Mouse (Mus musculus) forebrain, embryonic 16.5 days (tissue): ENCODE data around the gene Slc12a7. TPM values are rescaled to one million over a fixed set of nuclear protein-coding genes. Genes with fewer than 3 reads are reported as not detected.

Experiments
- ATAC-seq: fragments of 200-750 bp; cut with Nextera tagmentation; 2 replicates; pipeline ENCODE4 v1.8.0; 2017; ENCODE audit warnings: mild to moderate bottlenecking, moderate library complexity
- H3K27ac ChIP-seq: fragments of 300-500 bp; sonication (generic); 2 replicates; pipeline ENCODE4 v1.5.1; 2014; ENCODE audit warnings: low read length, control low read depth
- H3K27me3 ChIP-seq: fragments of 300-500 bp; sonication (generic); replicated peaks from 2 replicates; pipeline ENCODE4 v1.6.1; 2014; ENCODE audit warnings: low read length; ENCODE audit not compliant: control insufficient read depth, insufficient read depth
- H3K36me3 ChIP-seq: fragments of 300-500 bp; sonication (generic); 2 replicates; pipeline ENCODE4 v1.6.1; 2014; ENCODE audit not compliant: control insufficient read depth, insufficient read depth
- H3K4me1 ChIP-seq: fragments of 300-500 bp; sonication (generic); replicated peaks from 2 replicates; pipeline ENCODE4 v1.6.1; 2014; ENCODE audit warnings: low read length; ENCODE audit not compliant: control insufficient read depth, insufficient read depth
- H3K4me2 ChIP-seq: fragments of 300-500 bp; sonication (generic); 2 replicates; pipeline ENCODE4 v1.6.1; 2014; ENCODE audit warnings: mild to moderate bottlenecking, low read length, control low read depth
- H3K4me3 ChIP-seq: fragments of 300-500 bp; sonication (generic); replicated peaks from 2 replicates; pipeline ENCODE4 v1.5.1; 2014; ENCODE audit warnings: mild to moderate bottlenecking, low read length, control low read depth
- H3K9ac ChIP-seq: fragments of 300-500 bp; sonication (generic); replicated peaks from 2 replicates; pipeline ENCODE4 v1.6.1; 2014; ENCODE audit warnings: low read depth, low read length, control low read depth
- H3K9me3 ChIP-seq: fragments of 300-500 bp; sonication (generic); 2 replicates; pipeline ENCODE4 v1.6.1; 2016; ENCODE audit warnings: low read length; ENCODE audit not compliant: control insufficient read depth
- WGBS: fragments of 180-500 bp; shearing (Covaris S2); extraction: QIAGEN DNeasy Blood & Tissue Kit; methylation state at CpG from one replicate; pipeline ENCODE4 v1.1.7; 2014; 5-methylcytosine and 5-hydroxymethylcytosine counted together
- polyA plus RNA-seq: library from polyadenylated mRNA; unstranded; fragments of >200 nt; fragmentation: Nextera tagmentation; extraction: Ambion mirVana; gene quantifications from 2 replicates; pipeline ENCODE4 v1.2.1, GENCODE M21; 2015

The Slc12a7 gene
- polyA plus RNA-seq, 1 experiment from 2014 or later = 13.5 TPM

DNA sequence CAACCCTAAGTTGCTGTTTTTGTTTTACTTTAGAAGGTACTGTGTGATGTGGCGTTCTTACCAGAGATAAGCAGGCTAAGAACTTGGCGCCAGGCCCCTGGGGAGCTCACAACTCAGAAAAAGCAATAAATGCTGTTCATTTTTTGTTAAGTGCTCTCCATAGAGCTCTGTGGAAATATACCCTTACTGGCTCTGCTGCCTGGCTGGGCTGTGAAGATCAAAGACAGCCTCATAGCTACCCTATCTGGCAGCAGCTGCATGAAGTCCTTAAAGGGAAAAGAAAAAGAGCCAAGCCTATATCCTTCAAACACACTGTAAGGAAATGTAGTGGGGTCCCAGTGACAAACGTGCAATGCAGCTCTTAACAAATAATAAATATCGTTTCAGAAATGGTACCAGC, 102.9 kb downstream of the Slc12a7 start:
- 67% methylated on average over 4 of the region's 4 CpGs for WGBS
- no peak for ATAC-seq
- H3K36me3 ChIP-seq = no peaks in the 10 kb centered on the region

GRCm38 (mm10) chr13:73836491-73836890, 103.6 kb downstream of the Slc12a7 start:
- H3K27me3 ChIP-seq = no peaks in the 10 kb centered on the region
- no peak for ATAC-seq
- peaks cover 2% of the 10 kb centered on the region; the same call in 1 of the 2 replicates for H3K4me1 ChIP-seq
- H3K36me3 ChIP-seq = no peaks in the 10 kb centered on the region
- no peak overlapping the region for H3K9ac ChIP-seq
- H3K4me3 ChIP-seq = no peak overlapping the region
- no peak overlapping the region for H3K4me2 ChIP-seq
- H3K27ac ChIP-seq = no peak overlapping the region
- no peaks in the 10 kb centered on the region for H3K9me3 ChIP-seq
- WGBS = 66% methylated on average over 6 of the region's 6 CpGs

More for the DNA sequence above, 102.9 kb downstream of the Slc12a7 start:
- Histone ChIP-seq H3K4me1 (peaks cover 2% of the 10 kb centered on the region; the same call in 1 of the 2 replicates), H3K9me3 (no peaks in the 10 kb centered on the region), H3K27ac (no peak overlapping the region), H3K4me3 (no peak overlapping the region), H3K27me3 (no peaks in the 10 kb centered on the region), H3K4me2 (no peak overlapping the region), H3K9ac (no peak overlapping the region)

- no peak overlapping the region for H3K9ac ChIP-seq
- no peak overlapping the region for H3K4me3 ChIP-seq
- H3K36me3 ChIP-seq = no peaks in the 10 kb centered on the region
- no peak overlapping the region for H3K27ac ChIP-seq
- peaks cover 2% of the 10 kb centered on the region; the same call in 1 of the 2 replicates for H3K4me1 ChIP-seq
- H3K27me3 ChIP-seq = no peaks in the 10 kb centered on the region
- no peak overlapping the region for H3K4me2 ChIP-seq
- 89% methylated on average over 8 of the region's 8 CpGs for WGBS
- no peaks in the 10 kb centered on the region for H3K9me3 ChIP-seq
- no peak for ATAC-seq
These were observed 104.8 kb downstream of the Slc12a7 start for GRCm38 (mm10) chr13:73837708-73838107.

DNA sequence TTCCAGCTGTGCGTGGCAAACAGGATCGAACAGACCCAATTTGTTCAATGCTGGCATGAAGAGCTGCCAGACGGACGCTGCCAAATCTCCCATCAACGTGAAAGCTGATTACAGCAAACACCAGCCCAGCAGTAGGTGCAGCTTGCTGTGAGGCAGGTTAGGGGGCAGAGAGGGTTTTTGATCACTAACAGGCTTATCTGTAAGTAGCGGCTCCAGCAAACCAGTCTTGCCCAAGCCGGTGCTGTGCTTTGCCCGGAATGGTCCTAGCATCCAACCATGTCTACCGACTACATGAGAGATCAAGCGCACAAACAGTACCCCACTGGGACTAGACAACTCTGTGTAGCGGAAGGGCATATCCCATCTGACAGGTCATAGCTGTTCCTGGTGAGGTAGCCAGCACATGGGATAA, 106.2 kb downstream of the Slc12a7 start:
- no peak for ATAC-seq

GRCm38 (mm10) chr13:73839740-73840139, 106.8 kb downstream of the Slc12a7 start:
- no peak overlapping the region for H3K9ac ChIP-seq
- no peak overlapping the region for H3K4me2 ChIP-seq
- no peaks in the 10 kb centered on the region for H3K36me3 ChIP-seq
- H3K27ac ChIP-seq = no peak overlapping the region
- WGBS = 87% methylated on average over 4 of the region's 4 CpGs
- no peaks in the 10 kb centered on the region for H3K9me3 ChIP-seq
- H3K4me1 ChIP-seq = peaks cover 2% of the 10 kb centered on the region; the same call in 1 of the 2 replicates
- no peak for ATAC-seq
- H3K27me3 ChIP-seq = no peaks in the 10 kb centered on the region
- H3K4me3 ChIP-seq = no peak overlapping the region

More for the DNA sequence above, 106.2 kb downstream of the Slc12a7 start:
- 57% methylated on average over 11 of the region's 11 CpGs for WGBS
- no peak overlapping the region for H3K9ac ChIP-seq
- no peaks in the 10 kb centered on the region for H3K36me3 ChIP-seq
- no peak overlapping the region for H3K27ac ChIP-seq
- peaks cover 2% of the 10 kb centered on the region; the same call in 1 of the 2 replicates for H3K4me1 ChIP-seq
- no peaks in the 10 kb centered on the region for H3K27me3 ChIP-seq
- no peaks in the 10 kb centered on the region for H3K9me3 ChIP-seq
- H3K4me2 ChIP-seq = no peak overlapping the region
- no peak overlapping the region for H3K4me3 ChIP-seq

DNA sequence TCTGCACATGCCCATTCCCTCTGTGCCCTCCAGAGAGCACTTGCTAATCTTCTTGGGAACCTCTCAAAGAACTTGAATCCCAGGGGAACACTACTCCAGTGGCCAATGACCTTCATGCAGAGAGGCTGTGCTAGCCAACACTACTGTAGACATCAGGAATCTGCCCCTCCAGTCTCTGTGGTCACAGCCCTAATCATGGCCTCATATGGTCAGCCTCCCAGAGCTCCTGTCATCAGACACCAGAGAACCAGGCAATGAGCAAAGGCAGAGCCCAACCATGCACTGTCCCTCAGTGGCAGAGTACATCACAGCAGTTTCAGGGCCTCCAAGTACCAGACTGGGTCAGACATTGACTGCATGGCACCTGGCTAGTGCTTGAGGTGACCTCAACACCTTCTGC, 109.8 kb downstream of the Slc12a7 start:
- Histone ChIP-seq H3K36me3 (no peaks in the 10 kb centered on the region), H3K4me2 (no peak overlapping the region), H3K4me1 (peaks cover 5% of the 10 kb centered on the region), H3K9ac (no peak overlapping the region), H3K9me3 (no peaks in the 10 kb centered on the region), H3K27ac (no peak overlapping the region), H3K4me3 (no peak overlapping the region), H3K27me3 (peaks cover 7% of the 10 kb centered on the region)
- ATAC-seq = no peak

- WGBS = under 1% methylated on average over 62 of the region's 65 CpGs
These were observed 113.9 kb downstream of the Slc12a7 start for GRCm38 (mm10) chr13:73846589-73847464.

GRCm38 (mm10) chr13:73847465-73847836, 114.6 kb downstream of the Slc12a7 start, which contains the start of gene Nkd2:
Gene Nkd2 (minus strand): TSS chr13:73847631.
- H3K9ac ChIP-seq = peak within 1 kb of the TSS; percentile 71
- ATAC-seq = peak; percentile 93
- H3K4me2 ChIP-seq = peak within 1 kb of the TSS; percentile 79
- under 1% methylated on average over 38 of the region's 38 CpGs for WGBS
- peaks cover 7% of the 10 kb centered on the region for H3K27me3 ChIP-seq
- no peak within 1 kb of the TSS for H3K27ac ChIP-seq
- no peaks in the 10 kb centered on the region for H3K9me3 ChIP-seq
- no peaks in the 10 kb centered on the region for H3K36me3 ChIP-seq
- peaks cover 5% of the 10 kb centered on the region; the same call in 1 of the 2 replicates for H3K4me1 ChIP-seq
- H3K4me3 ChIP-seq = peak within 1 kb of the TSS; percentile 71

More at GRCm38 (mm10) chr13:73846589-73847464, 113.9 kb downstream of the Slc12a7 start:
- Histone ChIP-seq H3K4me3 (peak overlapping the region; percentile 71), H3K36me3 (no peaks in the 10 kb centered on the region), H3K9ac (peak overlapping the region; percentile 71), H3K4me2 (peak overlapping the region; percentile 79), H3K9me3 (no peaks in the 10 kb centered on the region), H3K4me1 (peaks cover 5% of the 10 kb centered on the region; the same call in 1 of the 2 replicates), H3K27me3 (peaks cover 7% of the 10 kb centered on the region), H3K27ac (no peak overlapping the region)
- ATAC-seq = peak; percentile 81
